Mouse (Mus musculus) limb, embryonic 12.5 days (tissue): Measurements from ENCODE around the gene Kars. TPM values are rescaled to one million over a fixed set of nuclear protein-coding genes. Genes with fewer than 3 reads are reported as not detected.

Experiments used
- ATAC-seq: fragments of 200-750 bp; cut with Nextera tagmentation; 2 replicates; pipeline ENCODE4 v1.8.0; 2017; ENCODE audit warnings: low read depth, moderate TSS enrichment; ENCODE audit not compliant: insufficient number of reproducible peaks, insufficient read depth, low FRiP score, low TSS enrichment
- H3K27ac ChIP-seq: fragments of 300-500 bp; sonication (generic); 2 replicates; pipeline ENCODE4 v1.5.1; 2016; ENCODE audit warnings: mild to moderate bottlenecking, moderate library complexity
- H3K27me3 ChIP-seq: fragments of 300-500 bp; sonication (generic); 2 replicates; pipeline ENCODE4 v1.6.1; 2016; ENCODE audit warnings: mild to moderate bottlenecking, moderate library complexity
- H3K36me3 ChIP-seq: fragments of 300-500 bp; sonication (generic); 2 replicates; pipeline ENCODE4 v1.6.1; 2016; ENCODE audit warnings: mild to moderate bottlenecking, moderate library complexity
- H3K4me1 ChIP-seq: fragments of 300-500 bp; sonication (generic); replicated peaks from 2 replicates; pipeline ENCODE4 v1.6.1; 2016
- H3K4me2 ChIP-seq: fragments of 300-500 bp; sonication (generic); 2 replicates; pipeline ENCODE4 v1.6.1; 2016; ENCODE audit warnings: mild to moderate bottlenecking, moderate library complexity
- H3K4me3 ChIP-seq: fragments of 300-500 bp; sonication (generic); replicated peaks from 2 replicates; pipeline ENCODE4 v1.5.1; 2016; ENCODE audit warnings: mild to moderate bottlenecking
- H3K9ac ChIP-seq: fragments of 300-500 bp; sonication (generic); replicated peaks from 2 replicates; pipeline ENCODE4 v1.6.1; 2016; ENCODE audit warnings: mild to moderate bottlenecking, moderate library complexity
- H3K9me3 ChIP-seq: fragments of 300-500 bp; sonication (generic); 2 replicates; pipeline ENCODE4 v1.6.1; 2016; ENCODE audit warnings: mild to moderate bottlenecking, moderate library complexity
- WGBS: fragments of 180-500 bp; shearing (Covaris S2); methylation state at CpG from one replicate; pipeline ENCODE4 v1.1.7; 2016; 5-methylcytosine and 5-hydroxymethylcytosine counted together
- polyA plus RNA-seq: library from polyadenylated mRNA; unstranded; fragments of >200 nt; fragmentation: Nextera tagmentation; extraction: Ambion mirVana; gene quantifications from 2 replicates; pipeline ENCODE4 v1.2.1, GENCODE M21; 2016

The Kars gene
- polyA plus RNA-seq, 1 experiment from 2014 or later = 237 TPM

- Histone ChIP-seq H3K36me3 (peaks cover 69% of the 10 kb centered on the region), H3K27me3 (no peaks in the 10 kb centered on the region), H3K4me2 (no peak overlapping the region), H3K9me3 (no peaks in the 10 kb centered on the region), H3K4me3 (no peak overlapping the region), H3K27ac (no peak overlapping the region), H3K4me1 (no peaks in the 10 kb centered on the region), H3K9ac (no peak overlapping the region)
- ATAC-seq = no peak
- WGBS = 84% methylated on average over 10 of the region's 10 CpGs
These were observed 33.0 kb downstream of the Kars start for GRCm38 (mm10) chr8:111978147-111978546.

GRCm38 (mm10) chr8:111976326-111976725, 34.8 kb downstream of the Kars start:
- no peak overlapping the region for H3K4me3 ChIP-seq
- no peaks in the 10 kb centered on the region for H3K9me3 ChIP-seq
- no peak for ATAC-seq
- H3K36me3 ChIP-seq = peaks cover 70% of the 10 kb centered on the region
- H3K27ac ChIP-seq = no peak overlapping the region
- H3K4me1 ChIP-seq = no peaks in the 10 kb centered on the region
- no peak overlapping the region for H3K9ac ChIP-seq
- H3K4me2 ChIP-seq = no peak overlapping the region
- WGBS = 92% methylated on average over 2 of the region's 2 CpGs
- H3K27me3 ChIP-seq = no peaks in the 10 kb centered on the region

- no peak overlapping the region for H3K4me3 ChIP-seq
- no peak overlapping the region for H3K9ac ChIP-seq
- no peaks in the 10 kb centered on the region for H3K4me1 ChIP-seq
- peaks cover 71% of the 10 kb centered on the region for H3K36me3 ChIP-seq
- ATAC-seq = no peak
- no peak overlapping the region for H3K27ac ChIP-seq
- H3K27me3 ChIP-seq = no peaks in the 10 kb centered on the region
- no peaks in the 10 kb centered on the region for H3K9me3 ChIP-seq
- H3K4me2 ChIP-seq = no peak overlapping the region
- 95% methylated on average over 2 of the region's 2 CpGs for WGBS
These were observed 35.4 kb downstream of the Kars start for GRCm38 (mm10) chr8:111975706-111976105.

- no peak overlapping the region for H3K27ac ChIP-seq
- no peak overlapping the region for H3K4me3 ChIP-seq
- H3K9me3 ChIP-seq = no peaks in the 10 kb centered on the region
- H3K4me1 ChIP-seq = no peaks in the 10 kb centered on the region
- 95% methylated on average over 12 of the region's 12 CpGs for WGBS
- H3K4me2 ChIP-seq = no peak overlapping the region
- no peak for ATAC-seq
- H3K9ac ChIP-seq = no peak overlapping the region
- H3K36me3 ChIP-seq = peaks cover 65% of the 10 kb centered on the region
- no peaks in the 10 kb centered on the region for H3K27me3 ChIP-seq
These were observed 37.0 kb downstream of the Kars start for GRCm38 (mm10) chr8:111974138-111974537.

- H3K9ac ChIP-seq = 0 out of 2 replicates have a peak overlapping the region, but pooled peaks have one; percentile 3
- ATAC-seq = no peak
- no peaks in the 10 kb centered on the region for H3K27me3 ChIP-seq
- H3K36me3 ChIP-seq = peaks cover 26% of the 10 kb centered on the region
- H3K4me2 ChIP-seq = no peak overlapping the region
- H3K4me3 ChIP-seq = no peak overlapping the region
- 0 out of 2 replicates have a peak, but pooled peaks cover 4% of the 10 kb centered on the region for H3K4me1 ChIP-seq
- no peaks in the 10 kb centered on the region for H3K9me3 ChIP-seq
- 28% methylated on average over 5 of the region's 5 CpGs for WGBS
- no peak overlapping the region for H3K27ac ChIP-seq
These were observed 42.1 kb downstream of the Kars start for GRCm38 (mm10) chr8:111968991-111969390.

- Histone ChIP-seq H3K27ac (no peak overlapping the region), H3K4me1 (0 out of 2 replicates have a peak, but pooled peaks cover 4% of the 10 kb centered on the region), H3K36me3 (peaks cover 21% of the 10 kb centered on the region), H3K4me3 (no peak overlapping the region), H3K4me2 (no peak overlapping the region), H3K9me3 (no peaks in the 10 kb centered on the region), H3K27me3 (no peaks in the 10 kb centered on the region), H3K9ac (no peak overlapping the region)
- 90% methylated on average over 10 of the region's 10 CpGs for WGBS
- no peak for ATAC-seq
These were observed 42.6 kb downstream of the Kars start for GRCm38 (mm10) chr8:111968541-111968940.

- H3K4me2 ChIP-seq = no peak overlapping the region
- H3K4me3 ChIP-seq = no peak overlapping the region
- H3K27me3 ChIP-seq = no peaks in the 10 kb centered on the region
- H3K9me3 ChIP-seq = no peaks in the 10 kb centered on the region
- WGBS = 83% methylated on average over 5 of the region's 5 CpGs
- 0 out of 2 replicates have a peak, but pooled peaks cover 4% of the 10 kb centered on the region for H3K4me1 ChIP-seq
- no peak for ATAC-seq
- H3K9ac ChIP-seq = no peak overlapping the region
- no peak overlapping the region for H3K27ac ChIP-seq
- peaks cover 12% of the 10 kb centered on the region for H3K36me3 ChIP-seq
These were observed 43.8 kb downstream of the Kars start for GRCm38 (mm10) chr8:111967246-111967870.

GRCm38 (mm10) chr8:111964849-111965561, 46.1 kb downstream of the Kars start:
- H3K36me3 ChIP-seq = peaks cover 5% of the 10 kb centered on the region; the same call in 1 of the 2 replicates

GRCm38 (mm10) chr8:111964351-111964750, 46.8 kb downstream of the Kars start:
- Histone ChIP-seq H3K27ac (no peak overlapping the region), H3K9me3 (no peaks in the 10 kb centered on the region), H3K9ac (no peak overlapping the region), H3K36me3 (peaks cover 11% of the 10 kb centered on the region; the same call in 1 of the 2 replicates), H3K27me3 (no peaks in the 10 kb centered on the region), H3K4me1 (0 out of 2 replicates have a peak, but pooled peaks cover 4% of the 10 kb centered on the region), H3K4me3 (no peak overlapping the region), H3K4me2 (no peak overlapping the region)
- ATAC-seq = no peak
- WGBS = 51% methylated on average over 5 of the region's 5 CpGs

More at GRCm38 (mm10) chr8:111964849-111965561, 46.1 kb downstream of the Kars start:
- WGBS = 77% methylated on average over 7 of the region's 7 CpGs
- no peak overlapping the region for H3K4me2 ChIP-seq
- ATAC-seq = no peak
- H3K4me3 ChIP-seq = no peak overlapping the region
- H3K27ac ChIP-seq = peak overlapping the region; percentile 41; the same call in 1 of the 2 replicates
- H3K4me1 ChIP-seq = 0 out of 2 replicates have a peak, but pooled peaks cover 4% of the 10 kb centered on the region
- no peaks in the 10 kb centered on the region for H3K27me3 ChIP-seq
- no peaks in the 10 kb centered on the region for H3K9me3 ChIP-seq
- H3K9ac ChIP-seq = no peak overlapping the region

GRCm38 (mm10) chr8:111963546-111963945, 47.6 kb downstream of the Kars start:
- H3K27ac ChIP-seq = no peak overlapping the region
- WGBS = 83% methylated on average over 4 of the region's 4 CpGs
- H3K9me3 ChIP-seq = no peaks in the 10 kb centered on the region
- H3K4me3 ChIP-seq = no peak overlapping the region
- ATAC-seq = no peak
- H3K27me3 ChIP-seq = no peaks in the 10 kb centered on the region
- H3K9ac ChIP-seq = no peak overlapping the region
- H3K36me3 ChIP-seq = peaks cover 16% of the 10 kb centered on the region; the same call in 1 of the 2 replicates
- no peak overlapping the region for H3K4me2 ChIP-seq
- H3K4me1 ChIP-seq = 0 out of 2 replicates have a peak, but pooled peaks cover 3% of the 10 kb centered on the region

- Histone ChIP-seq H3K9me3 (no peaks in the 10 kb centered on the region), H3K4me2 (no peak overlapping the region), H3K4me1 (no peaks in the 10 kb centered on the region), H3K4me3 (no peak overlapping the region), H3K36me3 (peaks cover 20% of the 10 kb centered on the region; the same call in 1 of the 2 replicates), H3K9ac (no peak overlapping the region), H3K27ac (no peak overlapping the region), H3K27me3 (no peaks in the 10 kb centered on the region)
- no peak for ATAC-seq
- WGBS = 76% methylated on average over 10 of the region's 10 CpGs
These were observed 48.0 kb downstream of the Kars start for GRCm38 (mm10) chr8:111963091-111963490.
